Mouse (Mus musculus) hindbrain, embryonic 10.5 days (tissue): ENCODE results near the gene Grik4. TPM values are rescaled to one million over a fixed set of nuclear protein-coding genes. Genes with fewer than 3 reads are reported as not detected.
A peak's percentile ranks its signal among the peaks of the same experiment; 100 is the strongest.

ENCODE experiments used
- DNase-seq: peaks from one replicate; pipeline ENCODE4 v3.0.0-alpha.2; 2017; ENCODE audit warnings: low spot score
- H3K27ac ChIP-seq: fragments of 300-500 bp; sonication (generic); 2 replicates; pipeline ENCODE4 v1.5.1; 2016; ENCODE audit warnings: mild to moderate bottlenecking, moderate library complexity
- H3K27me3 ChIP-seq: fragments of 300-500 bp; sonication (generic); 2 replicates; pipeline ENCODE4 v1.6.1; 2016; ENCODE audit warnings: mild to moderate bottlenecking; ENCODE audit not compliant: poor library complexity, insufficient read depth, severe bottlenecking
- H3K36me3 ChIP-seq: fragments of 300-500 bp; sonication (generic); 2 replicates; pipeline ENCODE4 v1.6.1; 2016; ENCODE audit warnings: mild to moderate bottlenecking, moderate library complexity
- H3K4me1 ChIP-seq: fragments of 300-500 bp; sonication (generic); replicated peaks from 2 replicates; pipeline ENCODE4 v1.6.1; 2016; ENCODE audit warnings: mild to moderate bottlenecking
- H3K4me3 ChIP-seq: fragments of 300-500 bp; sonication (generic); 2 replicates; pipeline ENCODE4 v1.5.1; 2016; ENCODE audit warnings: mild to moderate bottlenecking, moderate library complexity
- H3K9me3 ChIP-seq: fragments of 300-500 bp; sonication (generic); 2 replicates; pipeline ENCODE4 v1.6.1; 2016; ENCODE audit warnings: mild to moderate bottlenecking, moderate library complexity
- WGBS: fragments of 180-500 bp; shearing (Covaris S2); methylation state at CpG from one replicate; pipeline ENCODE4 v1.1.7; 2016; 5-methylcytosine and 5-hydroxymethylcytosine counted together
- polyA plus RNA-seq: library from polyadenylated mRNA; unstranded; fragments of >200 nt; fragmentation: Nextera tagmentation; extraction: Ambion mirVana; gene quantifications from 2 replicates; pipeline ENCODE4 v1.2.1, GENCODE M21; 2016

Grik4 gene
- polyA plus RNA-seq, 1 experiment from 2014 or later, result 2.9 TPM

DNA sequence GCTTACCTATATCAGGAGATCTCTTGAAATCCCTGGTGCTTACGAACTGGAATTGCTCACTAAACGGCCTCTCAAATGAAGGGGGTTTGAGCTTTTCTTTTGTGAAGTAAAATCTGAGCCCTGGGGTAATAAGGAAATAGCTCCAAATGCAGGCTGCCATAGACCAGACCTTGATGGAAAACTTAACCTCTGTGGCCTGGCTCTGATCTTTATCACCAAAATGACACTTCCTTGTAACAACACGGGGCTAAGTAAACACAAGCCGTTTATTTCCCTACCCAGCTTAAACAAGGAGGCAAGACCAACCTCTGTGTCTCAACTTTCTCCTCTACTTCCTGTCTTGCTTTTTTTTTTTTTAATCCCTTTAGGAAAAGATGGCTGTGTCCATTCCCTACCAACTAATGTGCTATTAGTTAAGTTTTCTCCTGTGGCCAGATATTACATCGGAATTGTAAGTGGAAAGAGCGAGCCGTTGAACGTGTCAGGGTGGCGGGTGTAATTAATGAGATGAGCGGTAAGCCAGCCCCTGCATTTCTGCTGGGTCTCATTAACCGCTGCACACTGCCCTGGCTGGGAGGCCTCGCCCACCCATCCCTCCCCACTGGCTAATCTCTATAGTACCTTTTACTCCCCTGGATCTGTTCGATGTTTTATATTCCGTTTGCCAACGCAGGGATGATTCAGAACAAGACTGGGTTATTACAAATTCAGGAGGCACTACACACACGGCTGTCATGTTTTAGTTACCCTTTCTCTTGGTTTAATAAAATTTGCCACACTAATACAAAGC is 47.7 kb downstream of the Grik4 start:
- Histone ChIP-seq H3K36me3 (no peaks in the 10 kb centered on the region), H3K27ac (peak overlapping the region; percentile 85), H3K9me3 (no peaks in the 10 kb centered on the region), H3K4me3 (peak overlapping the region; percentile 65), H3K27me3 (peaks cover 79% of the 10 kb centered on the region), H3K4me1 (peaks cover 42% of the 10 kb centered on the region)
- WGBS, result 10% methylated on average over 16 of the region's 16 CpGs
- peak; percentile 20 for DNase-seq

DNA sequence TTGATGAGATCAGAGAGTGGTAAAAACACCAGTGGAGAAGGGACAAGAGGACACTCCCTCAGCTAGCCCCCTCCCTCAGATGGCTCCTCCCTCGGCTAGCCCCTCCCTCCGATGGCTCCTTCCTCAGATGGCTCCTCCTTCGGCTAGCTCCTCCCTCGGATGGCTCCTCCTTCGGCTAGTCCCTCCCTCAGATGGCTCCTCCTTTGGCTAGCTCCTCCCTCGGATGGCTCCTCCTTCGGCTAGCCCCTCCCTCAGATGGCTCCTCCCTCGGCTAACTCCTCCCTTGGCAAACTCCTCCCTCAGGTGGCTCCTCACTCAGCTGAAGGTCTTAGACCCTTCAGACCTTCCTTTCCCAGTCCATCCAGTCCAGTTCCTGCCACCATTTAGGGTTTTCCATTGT is 51.5 kb downstream of the Grik4 start:
- H3K36me3 ChIP-seq, result no peaks in the 10 kb centered on the region
- peaks cover 53% of the 10 kb centered on the region for H3K27me3 ChIP-seq
- 90% methylated on average over 8 of the region's 8 CpGs for WGBS
- no peaks in the 10 kb centered on the region for H3K9me3 ChIP-seq
- H3K4me3 ChIP-seq, result no peak overlapping the region
- H3K4me1 ChIP-seq, result peaks cover 21% of the 10 kb centered on the region
- no peak for DNase-seq
- no peak overlapping the region for H3K27ac ChIP-seq

DNA sequence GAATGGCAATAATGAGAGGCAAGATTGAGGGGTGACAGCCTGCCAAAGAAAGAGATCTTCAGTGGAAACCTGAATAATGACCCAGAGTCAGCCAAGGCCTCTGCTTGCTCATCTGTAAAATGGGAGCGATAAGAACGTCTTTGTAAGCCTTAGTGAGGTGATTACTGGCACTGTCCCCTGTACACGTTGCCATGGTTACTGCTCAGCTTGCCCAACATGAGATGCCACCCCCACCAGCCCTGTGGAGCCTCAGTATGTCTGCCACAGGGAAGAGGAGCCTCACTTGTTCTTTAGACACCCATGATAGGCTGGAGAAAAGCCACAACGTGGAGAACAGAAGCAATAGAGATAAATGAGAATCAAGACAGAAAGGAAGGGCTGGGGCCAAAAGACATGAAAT is 56.4 kb downstream of the Grik4 start:
- no peak overlapping the region for H3K27ac ChIP-seq
- H3K36me3 ChIP-seq, result no peaks in the 10 kb centered on the region
- no peak for DNase-seq
- no peaks in the 10 kb centered on the region for H3K9me3 ChIP-seq
- peaks cover 22% of the 10 kb centered on the region for H3K4me1 ChIP-seq
- H3K27me3 ChIP-seq, result peaks cover 29% of the 10 kb centered on the region
- no peak overlapping the region for H3K4me3 ChIP-seq
- WGBS, result 77% methylated on average over 4 of the region's 4 CpGs

DNA sequence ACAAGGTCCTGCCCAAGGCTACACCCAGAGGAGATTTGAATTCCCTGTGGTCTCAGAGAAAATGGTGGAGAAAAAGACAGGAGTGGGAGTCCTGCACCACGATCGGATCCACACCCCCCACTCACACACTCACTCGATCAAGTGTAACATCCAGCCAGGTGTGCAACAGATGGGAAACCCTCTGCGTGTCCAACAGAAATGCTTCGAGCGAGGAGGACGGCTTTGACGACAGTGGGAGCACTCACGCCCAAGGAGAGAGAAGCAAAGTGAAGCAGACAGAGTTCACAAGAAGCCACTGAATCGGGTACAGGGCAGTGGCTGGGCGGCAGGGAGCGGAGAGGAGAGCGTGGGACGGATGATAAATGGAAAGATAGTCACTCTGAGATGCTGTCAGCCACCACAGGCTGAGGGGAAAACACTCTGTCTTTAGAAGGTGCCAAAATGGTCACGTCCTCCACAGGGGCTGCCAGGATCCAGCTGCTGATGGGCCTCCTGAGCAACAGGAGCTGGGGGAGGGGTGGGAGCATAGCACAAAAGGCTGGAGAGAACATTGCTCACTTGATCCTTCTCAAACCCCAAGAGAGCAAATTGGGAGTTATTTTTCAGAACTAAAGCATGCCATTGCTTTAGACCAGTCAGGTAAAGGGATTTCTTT is 58.1 kb downstream of the Grik4 start:
- no peak overlapping the region for H3K27ac ChIP-seq
- no peak overlapping the region for H3K4me3 ChIP-seq
- peaks cover 27% of the 10 kb centered on the region for H3K27me3 ChIP-seq
- 60% methylated on average over 15 of the region's 15 CpGs for WGBS
- no peaks in the 10 kb centered on the region for H3K9me3 ChIP-seq
- H3K4me1 ChIP-seq, result peaks cover 22% of the 10 kb centered on the region
- no peak for DNase-seq
- no peaks in the 10 kb centered on the region for H3K36me3 ChIP-seq

DNA sequence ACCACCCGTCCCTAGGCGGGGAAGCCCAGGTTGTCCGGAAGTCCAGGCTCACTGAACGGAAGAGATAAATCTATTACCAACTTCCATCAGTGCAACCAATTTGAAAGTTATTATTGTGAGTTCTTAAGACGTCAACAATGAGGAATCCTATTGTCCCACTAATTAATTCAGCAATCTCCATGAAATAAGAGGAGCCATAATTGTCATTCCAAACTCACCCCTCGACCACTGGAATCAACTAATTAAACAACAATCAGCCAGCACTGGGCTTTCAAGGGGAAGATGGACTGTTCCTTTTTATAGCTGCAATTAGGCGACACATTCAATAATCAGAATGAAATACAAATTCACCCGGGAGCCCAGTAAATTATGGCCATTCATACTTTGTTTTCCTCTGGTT is 58.7 kb downstream of the Grik4 start:
- 69% methylated on average over 8 of the region's 8 CpGs for WGBS
- no peaks in the 10 kb centered on the region for H3K36me3 ChIP-seq
- H3K9me3 ChIP-seq, result no peaks in the 10 kb centered on the region
- peaks cover 26% of the 10 kb centered on the region for H3K27me3 ChIP-seq
- H3K4me1 ChIP-seq, result peaks cover 25% of the 10 kb centered on the region
- no peak overlapping the region for H3K27ac ChIP-seq
- no peak for DNase-seq
- no peak overlapping the region for H3K4me3 ChIP-seq

DNA sequence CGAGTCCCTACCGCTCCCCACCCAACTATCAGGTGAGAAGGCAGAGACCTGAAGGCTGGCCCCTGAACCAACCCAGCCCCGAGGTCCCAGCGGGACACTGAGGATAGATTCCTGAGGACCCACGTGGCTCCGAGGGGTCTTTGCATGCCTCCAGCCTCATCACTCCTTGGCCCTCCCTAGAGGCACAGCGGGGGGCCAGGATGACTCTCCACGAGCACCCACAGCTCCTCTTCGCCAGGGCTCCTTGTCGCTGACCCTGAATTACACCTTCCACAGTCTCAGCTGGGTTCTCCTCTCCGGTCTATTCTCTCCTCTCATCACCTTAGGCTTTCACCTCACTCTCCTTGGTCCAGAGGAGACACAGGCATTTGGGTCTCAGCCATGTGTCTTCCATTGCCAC is 59.2 kb downstream of the Grik4 start:
- 62% methylated on average over 11 of the region's 11 CpGs for WGBS
- H3K4me1 ChIP-seq, result peaks cover 25% of the 10 kb centered on the region
- H3K9me3 ChIP-seq, result no peaks in the 10 kb centered on the region
- H3K27me3 ChIP-seq, result peaks cover 25% of the 10 kb centered on the region
- no peak overlapping the region for H3K27ac ChIP-seq
- no peak overlapping the region for H3K4me3 ChIP-seq
- no peak for DNase-seq
- no peaks in the 10 kb centered on the region for H3K36me3 ChIP-seq

DNA sequence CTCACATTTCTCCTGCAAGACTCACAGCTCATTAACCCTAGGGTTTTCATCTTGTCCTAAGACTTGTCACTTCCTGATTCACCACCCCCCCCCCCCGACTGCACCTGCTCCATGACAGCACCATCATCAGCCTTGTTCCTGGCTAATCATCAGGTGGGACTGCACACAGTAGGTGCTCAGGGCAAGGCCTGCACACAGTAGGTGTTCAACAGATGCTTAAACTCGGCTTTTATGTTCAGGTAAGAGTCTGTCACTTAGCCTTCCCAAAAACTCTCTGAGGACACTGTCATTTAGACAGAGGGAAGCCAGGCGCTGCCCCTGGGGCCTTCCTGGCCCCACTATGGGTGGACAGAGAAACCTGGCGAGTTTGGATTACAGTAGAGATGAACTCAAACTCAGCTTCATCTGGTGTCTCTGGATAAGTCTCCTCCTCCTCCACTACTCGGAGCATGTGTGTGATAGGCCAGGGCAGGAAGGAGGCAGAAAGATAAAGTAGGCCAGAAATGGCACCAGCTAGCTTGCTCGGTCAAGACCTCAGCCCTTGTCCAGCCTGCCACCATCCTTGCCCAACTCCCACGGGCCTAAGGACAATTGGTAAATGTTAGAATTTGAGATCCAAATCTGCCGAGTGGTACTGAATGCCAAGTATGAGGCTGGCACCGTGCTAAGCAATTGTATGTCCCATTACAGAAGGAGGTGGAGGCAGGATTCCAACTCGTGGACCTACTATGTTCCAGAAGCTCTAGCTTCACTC is 61.1 kb downstream of the Grik4 start:
- H3K27ac ChIP-seq, result no peak overlapping the region
- no peaks in the 10 kb centered on the region for H3K36me3 ChIP-seq
- H3K9me3 ChIP-seq, result no peaks in the 10 kb centered on the region
- WGBS, result 83% methylated on average over 10 of the region's 10 CpGs
- H3K4me3 ChIP-seq, result no peak overlapping the region
- peaks cover 36% of the 10 kb centered on the region for H3K4me1 ChIP-seq
- no peak for DNase-seq
- H3K27me3 ChIP-seq, result peaks cover 40% of the 10 kb centered on the region

DNA sequence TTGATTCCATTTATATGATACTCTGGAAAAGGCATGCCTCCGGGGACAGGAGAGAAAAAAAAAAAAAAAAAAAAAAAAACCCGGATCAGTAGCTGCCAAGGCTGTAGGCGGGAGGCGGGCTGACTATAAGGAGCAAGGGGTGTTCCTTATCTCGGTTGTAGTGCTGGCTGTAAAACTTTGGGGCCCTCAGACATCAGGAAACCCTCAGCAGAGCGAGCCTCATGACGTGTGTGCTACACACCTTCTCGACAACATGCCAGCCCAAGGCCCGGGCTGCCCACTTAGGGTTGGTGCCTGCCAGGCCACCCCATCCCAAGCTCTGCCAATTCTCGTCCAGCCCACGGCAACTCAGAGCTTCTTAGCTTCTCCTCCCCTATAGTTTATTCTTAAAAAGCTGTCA is 62.0 kb downstream of the Grik4 start:
- Histone ChIP-seq H3K27ac (no peak overlapping the region), H3K27me3 (peaks cover 44% of the 10 kb centered on the region), H3K4me1 (peaks cover 36% of the 10 kb centered on the region), H3K36me3 (no peaks in the 10 kb centered on the region), H3K9me3 (no peaks in the 10 kb centered on the region), H3K4me3 (no peak overlapping the region)
- 57% methylated on average over 11 of the region's 11 CpGs for WGBS
- DNase-seq, result no peak

DNA sequence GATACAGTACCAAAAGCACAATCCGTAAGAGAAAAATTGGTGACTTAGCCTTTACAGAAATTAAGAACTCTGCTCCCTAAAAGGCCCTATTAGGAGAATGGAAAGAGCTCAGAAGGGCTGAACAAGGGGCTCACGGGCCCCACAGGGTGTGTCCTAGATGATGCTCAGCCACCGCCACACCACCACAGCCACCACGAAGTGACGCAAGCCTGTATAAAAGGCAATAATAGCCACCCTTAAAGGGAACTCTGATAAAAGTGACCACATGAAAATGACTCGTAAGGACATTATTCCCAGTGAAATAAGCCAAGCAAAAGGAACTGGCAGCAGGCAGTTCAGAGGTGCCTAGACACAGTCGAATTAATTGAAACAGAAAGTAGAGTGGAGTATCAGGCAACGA is 63.3 kb downstream of the Grik4 start:
- Histone ChIP-seq H3K27ac (no peak overlapping the region), H3K36me3 (no peaks in the 10 kb centered on the region), H3K27me3 (peaks cover 44% of the 10 kb centered on the region), H3K4me3 (no peak overlapping the region), H3K4me1 (peaks cover 28% of the 10 kb centered on the region), H3K9me3 (no peaks in the 10 kb centered on the region)
- DNase-seq, result no peak
- 78% methylated on average over 8 of the region's 8 CpGs for WGBS

DNA sequence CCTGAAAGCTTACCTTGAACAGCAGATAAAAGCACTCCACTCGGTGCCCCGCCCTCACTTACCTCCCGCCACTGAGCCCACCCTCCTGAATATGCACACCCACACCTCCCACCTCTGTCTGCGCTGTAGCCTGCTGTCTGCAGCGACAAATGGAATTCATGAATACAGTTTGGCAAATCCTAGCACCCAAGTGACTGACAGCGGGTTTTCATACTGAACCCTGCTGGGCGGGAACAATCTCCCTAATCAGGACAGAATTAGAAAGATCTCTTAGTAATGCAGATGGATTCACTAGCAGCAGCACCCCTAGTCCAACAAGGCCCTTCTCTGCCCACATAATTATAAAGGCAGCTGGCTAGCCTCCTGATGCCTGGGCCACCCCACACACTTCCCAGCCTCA is 65.9 kb downstream of the Grik4 start:
- Histone ChIP-seq H3K9me3 (no peaks in the 10 kb centered on the region), H3K4me1 (peaks cover 24% of the 10 kb centered on the region), H3K27me3 (peaks cover 28% of the 10 kb centered on the region), H3K27ac (no peak overlapping the region), H3K36me3 (no peaks in the 10 kb centered on the region), H3K4me3 (no peak overlapping the region)
- DNase-seq, result no peak
- WGBS, result 17% methylated on average over 7 of the region's 7 CpGs

DNA sequence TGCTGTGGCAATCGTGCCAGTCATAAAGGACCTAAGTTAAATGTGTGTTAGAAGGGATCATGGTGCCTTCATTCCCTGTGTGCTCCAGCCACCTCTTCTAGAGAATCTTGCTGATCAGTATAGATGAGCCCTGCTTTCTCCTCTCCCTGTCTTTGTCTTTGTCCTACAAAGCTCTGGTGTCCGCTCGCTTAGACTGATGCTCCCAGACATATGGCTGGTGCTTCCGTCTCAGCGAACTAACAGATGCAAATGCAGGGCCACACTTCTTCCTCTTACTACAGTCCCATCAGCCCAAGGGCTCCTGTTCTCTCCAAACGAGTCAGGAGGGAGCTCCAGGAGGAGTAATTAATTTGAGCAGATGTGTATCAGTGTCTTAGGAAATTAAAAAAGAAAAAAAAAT is 71.4 kb downstream of the Grik4 start:
- H3K27me3 ChIP-seq, result peaks cover 27% of the 10 kb centered on the region
- H3K4me3 ChIP-seq, result no peak overlapping the region
- H3K27ac ChIP-seq, result no peak overlapping the region
- no peaks in the 10 kb centered on the region for H3K9me3 ChIP-seq
- no peaks in the 10 kb centered on the region for H3K36me3 ChIP-seq
- H3K4me1 ChIP-seq, result peaks cover 16% of the 10 kb centered on the region; the same call in 1 of the 2 replicates
- WGBS, result 74% methylated on average over 6 of the region's 6 CpGs
- no peak for DNase-seq

DNA sequence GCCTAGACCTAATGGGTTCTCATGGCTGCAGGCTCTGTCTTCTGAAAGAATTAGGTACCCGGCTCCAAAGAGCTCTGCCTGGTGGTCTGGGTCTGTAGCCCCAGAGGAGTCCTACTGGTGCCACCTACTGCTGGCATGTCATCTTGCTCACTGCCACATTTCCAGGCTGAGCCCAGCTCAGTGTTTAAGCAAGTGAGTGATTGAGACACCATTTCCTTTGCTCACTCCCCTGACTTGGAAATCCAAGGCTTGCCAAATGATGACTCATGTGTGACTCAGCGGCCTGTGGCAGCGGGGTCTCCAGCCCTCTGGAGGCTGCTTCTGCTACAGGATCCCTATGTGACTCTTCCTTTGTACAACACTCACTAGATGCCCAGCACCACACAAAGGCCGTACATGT is 72.6 kb downstream of the Grik4 start:
- no peak for DNase-seq
- WGBS, result 89% methylated on average over 4 of the region's 4 CpGs
- Histone ChIP-seq H3K36me3 (no peaks in the 10 kb centered on the region), H3K4me1 (peaks cover 16% of the 10 kb centered on the region; the same call in 1 of the 2 replicates), H3K4me3 (no peak overlapping the region), H3K27ac (no peak overlapping the region), H3K9me3 (no peaks in the 10 kb centered on the region), H3K27me3 (peaks cover 35% of the 10 kb centered on the region)

DNA sequence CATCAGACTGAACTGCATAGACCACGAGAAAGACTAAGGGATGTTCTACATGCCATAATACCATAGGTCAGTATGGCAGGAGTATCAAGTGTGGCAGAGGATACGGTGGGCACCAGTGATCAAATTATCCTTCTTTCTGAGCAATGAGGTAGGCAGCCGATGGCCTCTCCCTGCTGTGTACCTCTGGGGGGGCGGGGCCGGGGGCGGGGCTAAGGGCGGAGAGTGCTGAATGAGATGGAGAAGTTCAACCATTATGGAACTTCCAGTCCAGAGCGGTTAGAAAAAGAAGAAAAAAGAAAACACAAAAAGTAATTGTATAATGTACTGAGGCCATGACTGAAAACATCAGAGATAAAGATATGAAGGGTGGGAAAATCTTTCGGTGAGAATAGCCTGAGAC is 74.0 kb downstream of the Grik4 start:
- 52% methylated on average over 9 of the region's 9 CpGs for WGBS
- peaks cover 44% of the 10 kb centered on the region for H3K27me3 ChIP-seq
- H3K27ac ChIP-seq, result no peak overlapping the region
- no peaks in the 10 kb centered on the region for H3K9me3 ChIP-seq
- DNase-seq, result no peak
- H3K4me1 ChIP-seq, result peaks cover 30% of the 10 kb centered on the region
- H3K4me3 ChIP-seq, result no peak overlapping the region
- no peaks in the 10 kb centered on the region for H3K36me3 ChIP-seq
